Mouse (Mus musculus) forebrain, postnatal 0 days (tissue): Measurements from ENCODE around the gene Lonp2. TPM values are rescaled to one million over a fixed set of nuclear protein-coding genes. Genes with fewer than 3 reads are reported as not detected.

Source experiments
- ATAC-seq: fragments of 200-750 bp; cut with Nextera tagmentation; 2 replicates; pipeline ENCODE4 v1.8.0; 2017; ENCODE audit warnings: mild to moderate bottlenecking, moderate library complexity
- DNase-seq: peaks from one replicate; pipeline ENCODE4 v3.0.0-alpha.2; 2015
- H3K27ac ChIP-seq: fragments of 300-500 bp; sonication (generic); 2 replicates; pipeline ENCODE4 v1.5.1; 2014; ENCODE audit warnings: low read depth, mild to moderate bottlenecking, antibody characterized with exemption, low read length, moderate library complexity, mixed read lengths
- H3K27me3 ChIP-seq: fragments of 300-500 bp; sonication (generic); 2 replicates; pipeline ENCODE4 v1.6.1; 2014; ENCODE audit warnings: mild to moderate bottlenecking, low read length, mixed read lengths; ENCODE audit not compliant: insufficient read depth
- H3K36me3 ChIP-seq: fragments of 300-500 bp; sonication (generic); 2 replicates; pipeline ENCODE4 v1.6.1; 2014; ENCODE audit warnings: mild to moderate bottlenecking, moderate library complexity; ENCODE audit not compliant: insufficient read depth
- H3K4me1 ChIP-seq: fragments of 300-500 bp; sonication (generic); 2 replicates; pipeline ENCODE4 v1.6.1; 2014; ENCODE audit warnings: antibody characterized with exemption; ENCODE audit not compliant: insufficient read depth
- H3K4me2 ChIP-seq: fragments of 300-500 bp; sonication (generic); 2 replicates; pipeline ENCODE4 v1.6.1; 2014; ENCODE audit warnings: low read depth, mild to moderate bottlenecking, moderate library complexity
- H3K4me3 ChIP-seq: fragments of 300-500 bp; sonication (generic); 2 replicates; pipeline ENCODE4 v1.5.1; 2014; ENCODE audit warnings: low read depth, low read length, mixed read lengths
- H3K9ac ChIP-seq: fragments of 300-500 bp; sonication (generic); 2 replicates; pipeline ENCODE4 v1.6.1; 2014; ENCODE audit warnings: mild to moderate bottlenecking
- H3K9me3 ChIP-seq: fragments of 300-500 bp; sonication (generic); 2 replicates; pipeline ENCODE4 v1.6.1; 2016; ENCODE audit warnings: low read length
- CTCF ChIP-seq: sonication (generic); IDR thresholded peaks from 2 replicates; pipeline ENCODE4 v1.5.1; 2016; ENCODE audit warnings: antibody characterized with exemption, control low read depth, low read depth
- WGBS: fragments of 180-500 bp; shearing (Covaris S2); extraction: QIAGEN DNeasy Blood & Tissue Kit; methylation state at CpG from one replicate; pipeline ENCODE4 v1.1.7; 2014; 5-methylcytosine and 5-hydroxymethylcytosine counted together
- microRNA-seq, 2 experiments: library from miRNA; unstranded; fragments of <30 nt; microRNA quantifications; one replicate each; pipeline ENCODE4; 2016
- polyA plus RNA-seq: library from polyadenylated mRNA; unstranded; fragments of >200 nt; fragmentation: Nextera tagmentation; extraction: Ambion mirVana; gene quantifications from 2 replicates; pipeline ENCODE4 v1.2.1, GENCODE M21; 2015
- total RNA-seq: library from RNA; depleted of rRNA; stranded (reverse); fragments of >200 nt; gene quantifications from 2 replicates; pipeline ENCODE4 v1.2.3, GENCODE M21; 2014; rRNA removed

Lonp2 gene
- total and polyA plus RNA-seq, 2 experiments from 2014 or later = 50.7 to 66.9 TPM

DNA sequence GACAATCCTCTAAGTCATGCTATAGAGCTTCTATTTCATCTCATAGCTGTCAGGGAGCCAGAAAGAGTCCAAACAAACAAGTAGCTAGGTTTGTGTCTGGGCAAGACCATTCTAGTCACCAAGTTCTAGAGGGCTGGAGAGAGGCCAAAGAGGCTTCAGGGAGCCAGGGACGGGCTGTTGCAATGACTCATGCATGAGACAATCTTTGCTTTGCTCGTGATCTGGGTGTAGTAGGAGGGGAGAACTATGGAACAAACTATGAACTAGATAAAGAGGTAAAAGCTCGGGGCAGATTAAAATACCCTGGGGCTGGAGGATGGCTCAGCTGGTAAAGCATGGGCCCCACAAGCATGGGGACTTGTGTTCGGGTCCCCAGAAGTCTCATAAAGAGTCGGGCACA, 144.7 kb downstream of the Lonp2 start:
- H3K4me1 ChIP-seq = no peaks in the 10 kb centered on the region
- DNase-seq (no peak), ATAC-seq (no peak)
- 73% methylated on average over 5 of the region's 5 CpGs for WGBS
- no peaks in the 10 kb centered on the region for H3K36me3 ChIP-seq
- no peaks in the 10 kb centered on the region for H3K9me3 ChIP-seq
- no peak overlapping the region for H3K4me2 ChIP-seq
- H3K27me3 ChIP-seq = no peaks in the 10 kb centered on the region
- H3K4me3 ChIP-seq = no peak overlapping the region
- no peak overlapping the region for H3K27ac ChIP-seq
- no peak for TF ChIP-seq CTCF
- no peak overlapping the region for H3K9ac ChIP-seq

DNA sequence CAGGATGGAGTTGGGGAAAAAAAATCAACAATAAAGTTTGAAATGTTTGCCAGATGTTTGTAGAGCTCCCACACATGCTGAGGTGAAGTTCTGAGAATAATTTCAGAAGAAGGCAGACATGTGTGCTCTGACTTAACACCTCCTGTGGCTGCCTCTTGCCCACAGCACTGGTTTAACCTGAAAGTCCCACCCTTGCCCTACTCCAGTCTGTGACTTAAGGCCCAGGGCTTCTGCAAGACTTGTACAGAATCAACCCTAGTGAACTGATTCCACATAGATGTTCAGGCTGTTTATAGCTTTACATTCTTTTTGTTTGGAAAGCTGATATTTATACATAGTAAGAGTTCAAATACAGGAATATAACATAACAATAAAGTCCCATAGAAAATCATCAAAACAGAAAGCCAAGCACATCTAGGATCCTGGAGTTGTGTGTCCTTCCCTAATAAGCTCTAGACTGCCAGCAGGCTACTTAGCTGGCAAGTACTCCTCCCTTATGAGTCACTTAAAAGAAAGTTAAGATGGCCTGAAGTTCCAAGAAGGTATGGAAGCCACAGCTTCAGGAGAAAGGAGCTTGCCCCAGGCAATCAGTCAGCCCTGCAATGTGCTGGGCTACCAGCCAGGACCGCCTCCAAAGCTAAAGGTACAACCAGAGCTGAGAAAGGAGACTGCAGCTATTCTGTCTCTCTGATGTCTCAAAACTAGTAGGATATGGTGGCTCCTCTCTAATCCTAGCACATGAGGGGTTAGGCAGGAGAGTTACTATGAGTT, 146.3 kb downstream of the Lonp2 start:
- ATAC-seq = no peak
- DNase-seq = no peak
- Histone ChIP-seq H3K9me3 (no peaks in the 10 kb centered on the region), H3K4me1 (no peaks in the 10 kb centered on the region), H3K36me3 (no peaks in the 10 kb centered on the region; the same call in 1 of the 2 replicates), H3K9ac (no peak overlapping the region), H3K27me3 (no peaks in the 10 kb centered on the region), H3K4me3 (no peak overlapping the region), H3K27ac (no peak overlapping the region), H3K4me2 (no peak overlapping the region)
- 79% methylated on average over 1 of the region's 1 CpGs for WGBS
- no peak for TF ChIP-seq CTCF

Small RNAs within 50 kb of the gene (microRNA-seq; reads per million reads assigned to microRNA genes)
- gene Gm44348 = 0 reads per million in 2 experiments

Other genes starting within 250 kb of the Lonp2 start
- gene Abcc12, start 43.4 kb upstream of the Lonp2 start, total RNA-seq = 0.46 and 0.62 TPM in 2 replicates
- 0.36 and 0.57 TPM in 2 replicates for gene Abcc12, start 43.4 kb upstream of the Lonp2 start, polyA plus RNA-seq
- 0.43 and 1.5 TPM in 2 replicates for gene Gm10638, start 121.7 kb downstream of the Lonp2 start, total RNA-seq
- gene Gm10638, start 121.7 kb downstream of the Lonp2 start, polyA plus RNA-seq = 8.2 and 8.9 TPM in 2 replicates
- gene Siah1a, start 121.9 kb downstream of the Lonp2 start, total RNA-seq = 91.9 and 101 TPM in 2 replicates
- gene Siah1a, start 121.9 kb downstream of the Lonp2 start, polyA plus RNA-seq = 87.3 and 88.6 TPM in 2 replicates